Mouse (Mus musculus): ENCODE data around the gene Gm49661. TPM values are rescaled to one million over a fixed set of nuclear protein-coding genes. Genes with fewer than 3 reads are reported as not detected.

Gm49661 gene
- polyA plus RNA-seq (2016; fragmentation: Nextera tagmentation; extraction: Ambion mirVana): not detected in 2 replicates

DNA sequence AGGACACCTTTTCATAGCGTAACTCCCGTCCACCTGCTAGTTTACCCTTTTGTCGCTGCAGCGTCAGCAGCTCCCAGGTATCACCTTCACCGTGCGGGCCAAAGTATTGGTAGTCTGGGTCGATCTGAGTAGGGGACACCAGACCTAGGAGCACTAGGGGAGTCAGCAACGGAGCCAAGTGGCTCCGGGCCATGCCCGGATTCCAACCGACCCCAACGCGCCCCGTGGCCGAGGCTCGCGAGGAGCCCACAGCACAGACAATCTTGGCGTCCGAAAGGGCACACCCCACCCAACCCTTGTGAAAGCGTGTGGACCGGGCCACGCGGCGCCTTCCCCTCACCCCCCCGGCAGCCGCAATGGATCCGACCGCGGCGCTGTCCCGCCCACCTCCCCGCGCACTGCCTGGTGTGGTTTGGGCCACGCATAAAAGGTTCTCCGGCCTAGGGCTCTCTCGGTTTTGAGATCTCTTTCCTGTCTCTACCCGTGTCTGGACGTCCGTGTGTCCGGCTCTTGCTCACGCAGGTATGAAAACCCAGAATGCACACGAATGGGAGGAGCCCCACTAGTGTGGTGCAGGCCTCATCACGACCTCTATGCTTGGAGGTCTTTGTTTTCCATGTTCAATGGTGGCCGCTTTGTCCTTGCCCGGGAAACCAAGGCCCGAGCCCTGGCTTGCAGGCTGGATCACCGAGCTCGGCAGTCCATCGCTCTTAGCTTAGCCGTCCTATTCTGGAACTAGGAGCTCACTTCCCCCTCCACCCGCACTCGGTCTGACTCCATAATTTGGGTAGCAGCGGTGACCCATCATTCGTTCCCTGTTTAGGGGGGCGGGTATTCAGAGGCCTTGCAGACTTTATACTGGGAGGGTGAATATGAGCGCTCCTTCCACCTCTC, at the start of gene Gm49661, which contains the start of the genes Prdx2 and Rnaseh2a:
Gm49661 (minus strand) TSS at position 193 of the 894 bp plus-strand sequence.
Prdx2 (plus strand) TSS at position 347 of the 894 bp plus-strand sequence.
Rnaseh2a (minus strand) TSS at position 527 of the 894 bp plus-strand sequence.
- peak; percentile 87 for DNase-seq (ENCODE audit: low spot score)
- H3K27ac ChIP-seq (replicated peaks): peak within 1 kb of the TSS; percentile 98
- WGBS: under 1% methylated on average over 56 of the region's 56 CpGs
- peaks cover 43% of the 10 kb centered on the region for H3K36me3 ChIP-seq
- no peaks in the 10 kb centered on the region for H3K27me3 ChIP-seq (ENCODE audit: low read depth, poor library complexity, severe bottlenecking)
- peaks cover 58% of the 10 kb centered on the region for H3K4me1 ChIP-seq
- H3K4me3 ChIP-seq: peak within 1 kb of the TSS; percentile 91
- H3K9me3 ChIP-seq (replicated peaks): no peaks in the 10 kb centered on the region

DNA sequence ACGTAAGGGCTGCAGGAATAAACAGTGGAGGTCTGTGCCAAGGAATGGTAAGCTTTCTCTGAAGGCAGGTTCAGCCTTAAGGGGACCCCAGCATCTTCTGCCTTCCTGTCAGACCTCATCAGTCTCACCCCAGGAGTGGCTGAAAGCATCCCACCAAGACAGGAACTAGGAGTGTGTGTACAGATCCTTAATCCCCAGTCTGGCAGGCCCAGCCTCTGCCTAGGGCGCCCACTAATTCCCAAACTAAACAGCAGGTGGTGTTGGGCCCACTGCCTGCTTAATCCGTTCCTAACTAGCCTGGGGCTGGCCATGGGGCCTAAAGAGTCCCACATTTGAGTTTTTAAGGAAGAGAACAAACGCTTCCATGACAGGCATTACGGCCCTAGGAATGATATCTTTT, 48.0 kb upstream of the Gm49661 start:
- H3K27me3 ChIP-seq (ENCODE audit: low read depth, poor library complexity, severe bottlenecking): peaks cover 28% of the 10 kb centered on the region
- no peak overlapping the region for H3K27ac ChIP-seq (replicated peaks)
- DNase-seq (ENCODE audit: low spot score): no peak
- peaks cover 51% of the 10 kb centered on the region for H3K36me3 ChIP-seq
- no peaks in the 10 kb centered on the region for H3K9me3 ChIP-seq (replicated peaks)
- peaks cover 19% of the 10 kb centered on the region for H3K4me1 ChIP-seq
- 31% methylated on average over 5 of the region's 5 CpGs for WGBS
- no peak overlapping the region for H3K4me3 ChIP-seq

DNA sequence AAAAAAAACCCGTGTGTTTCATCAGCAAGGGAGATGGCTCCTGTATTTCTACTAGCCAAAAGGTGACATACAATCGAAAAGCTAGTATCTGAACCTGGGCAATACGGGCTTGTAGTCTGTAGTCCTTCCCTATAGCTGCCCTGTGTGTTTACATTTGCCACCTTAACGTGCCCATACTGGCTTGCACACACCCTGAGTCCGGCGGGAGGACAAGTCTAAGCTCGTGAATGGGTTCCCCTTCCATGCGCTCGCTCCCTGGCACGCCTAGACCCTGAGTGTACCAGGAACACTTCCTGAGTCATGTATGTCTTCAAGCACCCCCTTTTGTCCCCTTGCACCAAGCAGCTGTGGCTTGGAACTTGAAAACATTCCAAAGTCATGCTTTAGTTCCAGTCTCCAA, 47.5 kb upstream of the Gm49661 start:
- Histone ChIP-seq H3K27ac (replicated peaks) (no peak overlapping the region), H3K27me3 (ENCODE audit: low read depth, poor library complexity, severe bottlenecking) (peaks cover 33% of the 10 kb centered on the region), H3K9me3 (replicated peaks) (no peaks in the 10 kb centered on the region), H3K4me3 (no peak overlapping the region), H3K4me1 (peaks cover 19% of the 10 kb centered on the region), H3K36me3 (peaks cover 46% of the 10 kb centered on the region)
- 70% methylated on average over 10 of the region's 10 CpGs for WGBS
- no peak for DNase-seq (ENCODE audit: low spot score)

DNA sequence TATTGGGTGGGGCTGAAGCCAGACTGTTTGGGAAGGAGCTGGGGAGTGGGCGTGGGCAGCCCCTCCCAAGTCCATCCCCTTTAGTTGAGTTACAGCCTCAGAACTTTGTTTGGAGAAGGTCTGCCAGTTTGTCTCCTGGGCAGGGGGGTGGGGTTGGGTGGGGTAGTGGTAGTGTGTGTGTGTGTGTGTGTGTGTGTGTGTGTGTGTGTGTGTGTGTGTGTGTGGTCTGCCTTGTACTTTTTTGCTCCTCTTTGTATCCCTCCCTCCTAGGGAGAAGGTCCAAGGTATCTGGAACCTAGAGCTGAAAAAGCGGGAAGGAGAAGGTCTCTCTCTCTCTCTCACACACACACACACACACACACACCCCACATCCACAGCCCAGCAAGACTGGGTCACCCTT, 45.2 kb upstream of the Gm49661 start, which contains the start of gene Best2:
Best2 (minus strand) TSS at position 101 of the 400 bp plus-strand sequence.
- Histone ChIP-seq H3K9me3 (replicated peaks) (no peaks in the 10 kb centered on the region), H3K4me3 (peak within 1 kb of the TSS; percentile 51), H3K36me3 (peaks cover 23% of the 10 kb centered on the region), H3K27me3 (ENCODE audit: low read depth, poor library complexity, severe bottlenecking) (peaks cover 50% of the 10 kb centered on the region), H3K27ac (replicated peaks) (peak within 1 kb of the TSS; percentile 39; the same call in 1 of the 2 replicates), H3K4me1 (peaks cover 24% of the 10 kb centered on the region)
- no peak for DNase-seq (ENCODE audit: low spot score)
- 65% methylated on average over 2 of the region's 2 CpGs for WGBS

DNA sequence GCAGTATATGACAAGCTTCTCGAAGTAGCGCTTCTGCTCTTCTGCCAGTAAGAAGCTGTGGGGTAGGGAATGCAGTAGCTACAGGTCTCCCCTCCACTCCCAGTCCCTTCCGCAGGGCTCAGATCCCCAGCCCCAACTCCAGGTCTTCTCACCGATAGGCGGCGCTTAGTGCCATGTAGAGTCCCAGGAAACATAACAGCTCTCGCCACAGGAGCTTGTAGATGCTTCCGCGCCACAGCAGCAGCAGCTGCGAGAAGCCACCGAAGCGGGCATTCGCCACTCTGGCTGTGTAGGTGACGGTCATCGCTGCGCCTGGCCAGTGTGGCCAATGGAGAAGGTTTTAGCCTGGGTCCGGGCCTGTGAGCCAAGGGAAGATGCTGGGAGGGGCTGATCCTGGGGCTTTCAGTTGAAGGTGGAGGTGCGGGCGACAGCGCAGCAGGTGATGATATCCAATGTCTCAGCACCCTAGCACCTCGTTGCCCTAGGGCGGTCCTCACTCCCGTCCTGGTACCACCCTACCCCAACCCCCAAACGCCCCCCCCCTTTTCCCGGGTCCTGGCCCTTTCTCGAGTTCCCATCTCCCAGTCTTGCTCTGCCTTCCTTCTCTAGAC, 44.1 kb upstream of the Gm49661 start:
- H3K27me3 ChIP-seq (ENCODE audit: low read depth, poor library complexity, severe bottlenecking): peaks cover 61% of the 10 kb centered on the region
- H3K27ac ChIP-seq (replicated peaks): peak overlapping the region; percentile 39; the same call in 1 of the 2 replicates
- DNase-seq (ENCODE audit: low spot score): peak; percentile 77
- no peaks in the 10 kb centered on the region for H3K9me3 ChIP-seq (replicated peaks)
- 5% methylated on average over 26 of the region's 26 CpGs for WGBS
- H3K4me1 ChIP-seq: peaks cover 24% of the 10 kb centered on the region
- H3K4me3 ChIP-seq: peak overlapping the region; percentile 51
- peaks cover 12% of the 10 kb centered on the region for H3K36me3 ChIP-seq

DNA sequence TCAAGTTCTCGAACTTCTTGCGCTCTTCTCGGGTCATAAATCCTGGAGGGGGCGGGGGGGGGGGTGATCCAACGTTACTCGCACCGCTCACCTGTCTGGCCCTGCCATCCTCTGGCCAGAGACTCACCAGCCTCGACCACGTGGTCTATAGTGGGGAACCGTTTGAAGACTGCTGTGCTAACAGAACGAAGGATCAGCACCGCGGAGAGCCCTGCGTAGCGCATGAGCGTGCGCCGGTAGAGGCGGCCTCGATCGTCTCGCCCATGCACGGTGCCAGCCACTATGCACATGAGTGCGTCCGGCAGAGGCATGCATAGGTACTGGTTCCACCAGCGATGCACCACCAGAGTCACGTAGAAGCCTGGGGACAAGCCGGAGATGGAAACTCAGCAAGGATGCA, 42.0 kb upstream of the Gm49661 start:
- H3K4me3 ChIP-seq: peak overlapping the region; percentile 21
- DNase-seq (ENCODE audit: low spot score): no peak
- H3K4me1 ChIP-seq: peaks cover 12% of the 10 kb centered on the region
- no peaks in the 10 kb centered on the region for H3K9me3 ChIP-seq (replicated peaks)
- WGBS: 13% methylated on average over 28 of the region's 28 CpGs
- peaks cover 77% of the 10 kb centered on the region for H3K27me3 ChIP-seq (ENCODE audit: low read depth, poor library complexity, severe bottlenecking)
- H3K27ac ChIP-seq (replicated peaks): no peak overlapping the region
- H3K36me3 ChIP-seq: no peaks in the 10 kb centered on the region

DNA sequence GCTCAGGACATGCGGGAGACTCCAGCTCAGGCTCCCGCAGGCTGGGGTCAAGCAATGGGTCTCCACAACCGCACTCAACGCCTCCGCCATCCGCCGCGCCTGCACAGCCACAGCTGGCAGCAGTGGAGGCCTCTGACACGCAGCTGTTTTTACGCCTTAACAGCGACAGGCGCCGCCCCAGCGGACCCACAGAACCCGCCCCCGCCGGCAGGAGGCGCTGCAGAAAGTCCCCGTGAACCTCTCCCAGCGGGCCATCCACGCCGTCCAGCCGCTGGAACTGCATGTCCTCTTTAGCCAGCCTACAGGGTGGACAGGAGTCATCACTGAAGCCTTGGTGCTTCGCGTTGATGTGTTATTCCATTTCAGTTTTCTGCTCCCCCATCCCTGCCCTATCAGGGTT, 38.5 kb upstream of the Gm49661 start:
- H3K36me3 ChIP-seq: no peaks in the 10 kb centered on the region
- DNase-seq (ENCODE audit: low spot score): no peak
- H3K4me1 ChIP-seq: peaks cover 4% of the 10 kb centered on the region
- peaks cover 54% of the 10 kb centered on the region for H3K27me3 ChIP-seq (ENCODE audit: low read depth, poor library complexity, severe bottlenecking)
- H3K4me3 ChIP-seq: no peak overlapping the region
- no peaks in the 10 kb centered on the region for H3K9me3 ChIP-seq (replicated peaks)
- WGBS: 14% methylated on average over 25 of the region's 25 CpGs
- no peak overlapping the region for H3K27ac ChIP-seq (replicated peaks)

DNA sequence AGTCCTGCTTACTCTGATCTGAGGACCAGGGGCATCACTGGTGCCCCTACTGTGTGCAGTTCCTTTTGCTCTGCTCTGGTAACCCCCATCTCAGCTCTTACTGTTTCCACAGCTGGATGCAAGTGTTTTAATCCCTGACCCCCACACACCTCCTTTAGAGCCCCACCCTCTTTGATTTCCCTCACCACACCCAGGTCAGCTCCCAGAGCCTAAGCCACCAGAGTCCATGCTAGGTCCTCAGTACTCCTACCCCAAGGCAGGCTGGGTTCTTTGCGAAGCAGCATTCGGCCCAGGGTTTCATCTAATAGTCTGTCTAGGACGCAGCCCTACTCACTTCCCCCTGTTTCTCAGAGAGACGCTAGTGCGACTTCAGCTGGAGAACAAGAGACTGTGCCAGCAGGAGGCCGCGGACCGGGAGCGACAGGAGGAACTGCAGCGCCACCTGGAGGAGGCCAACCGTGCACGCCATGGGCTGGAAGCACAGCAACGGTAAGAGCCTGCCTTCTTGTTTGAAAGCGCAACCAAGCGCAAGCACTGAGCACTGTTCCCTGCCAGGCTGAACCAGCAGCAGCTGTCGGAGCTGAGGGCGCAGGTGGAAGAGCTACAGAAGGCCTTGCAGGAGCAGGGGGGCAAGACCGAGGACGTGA, 28.5 kb upstream of the Gm49661 start:
- peak overlapping the region; percentile 41 for H3K4me3 ChIP-seq

DNA sequence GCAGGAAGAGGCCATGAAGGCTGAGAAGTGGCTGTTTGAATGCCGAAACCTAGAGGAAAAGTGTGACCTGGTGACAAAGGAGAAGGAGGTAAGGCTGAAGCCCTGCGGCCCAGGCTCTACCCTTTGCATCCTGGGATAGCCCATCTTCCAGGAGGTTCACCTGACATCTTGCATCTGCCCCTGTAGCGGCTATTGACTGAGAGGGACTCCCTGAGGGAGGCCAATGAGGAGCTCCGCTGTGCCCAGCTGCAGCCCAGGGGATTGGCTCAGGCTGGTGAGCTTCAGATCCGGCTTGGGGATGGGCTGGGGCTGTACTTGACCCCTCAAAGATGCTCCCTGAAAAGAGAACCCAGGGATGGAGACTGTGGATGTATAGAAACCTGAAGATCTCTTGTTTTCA, 27.7 kb upstream of the Gm49661 start:
- 64% methylated on average over 5 of the region's 5 CpGs for WGBS
- Histone ChIP-seq H3K4me3 (no peak overlapping the region), H3K27me3 (ENCODE audit: low read depth, poor library complexity, severe bottlenecking) (peaks cover 41% of the 10 kb centered on the region), H3K4me1 (peaks cover 19% of the 10 kb centered on the region), H3K36me3 (no peaks in the 10 kb centered on the region), H3K27ac (replicated peaks) (no peak overlapping the region), H3K9me3 (replicated peaks) (no peaks in the 10 kb centered on the region)
- no peak for DNase-seq (ENCODE audit: low spot score)

More for the DNA sequence above, 28.5 kb upstream of the Gm49661 start:
- no peaks in the 10 kb centered on the region for H3K9me3 ChIP-seq (replicated peaks)
- peak overlapping the region; percentile 77 for H3K27ac ChIP-seq (replicated peaks)
- DNase-seq (ENCODE audit: low spot score): peak; percentile 90
- H3K4me1 ChIP-seq: peaks cover 19% of the 10 kb centered on the region
- no peaks in the 10 kb centered on the region for H3K36me3 ChIP-seq
- peaks cover 37% of the 10 kb centered on the region for H3K27me3 ChIP-seq (ENCODE audit: low read depth, poor library complexity, severe bottlenecking)
- 4% methylated on average over 19 of the region's 19 CpGs for WGBS

DNA sequence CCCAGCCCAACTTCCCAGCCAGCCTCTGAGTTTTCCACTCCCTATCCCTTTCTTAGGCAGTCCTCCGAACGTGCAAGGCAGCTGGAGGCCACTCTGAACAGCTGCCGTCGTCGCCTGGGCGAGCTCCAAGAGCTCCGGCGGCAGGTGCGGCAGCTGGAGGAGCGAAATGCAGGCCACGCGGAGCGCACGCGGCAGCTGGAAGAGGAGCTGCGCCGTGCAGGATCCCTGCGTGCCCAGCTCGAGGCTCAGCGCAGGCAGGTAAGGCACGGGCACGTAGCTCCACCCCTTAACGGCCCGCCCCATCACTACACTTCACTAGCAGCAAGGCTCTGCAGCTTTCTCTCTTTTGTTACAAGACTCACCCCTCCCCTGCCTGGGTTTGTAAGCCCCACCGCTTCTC, 26.4 kb upstream of the Gm49661 start:
- Histone ChIP-seq H3K27me3 (ENCODE audit: low read depth, poor library complexity, severe bottlenecking) (peaks cover 49% of the 10 kb centered on the region), H3K9me3 (replicated peaks) (no peaks in the 10 kb centered on the region), H3K27ac (replicated peaks) (no peak overlapping the region), H3K36me3 (no peaks in the 10 kb centered on the region), H3K4me3 (peak overlapping the region; percentile 2; the same call in 1 of the 2 replicates), H3K4me1 (peaks cover 26% of the 10 kb centered on the region)
- DNase-seq (ENCODE audit: low spot score): no peak
- WGBS: 26% methylated on average over 25 of the region's 25 CpGs

GRCm38 (mm10) chr8:84994375-84994774, 25.1 kb upstream of the Gm49661 start:
- Histone ChIP-seq H3K4me3 (no peak overlapping the region), H3K27me3 (ENCODE audit: low read depth, poor library complexity, severe bottlenecking) (peaks cover 49% of the 10 kb centered on the region), H3K4me1 (peaks cover 37% of the 10 kb centered on the region), H3K9me3 (replicated peaks) (no peaks in the 10 kb centered on the region), H3K27ac (replicated peaks) (no peak overlapping the region), H3K36me3 (no peaks in the 10 kb centered on the region)
- WGBS: 96% methylated on average over 9 of the region's 9 CpGs
- no peak for DNase-seq (ENCODE audit: low spot score)

DNA sequence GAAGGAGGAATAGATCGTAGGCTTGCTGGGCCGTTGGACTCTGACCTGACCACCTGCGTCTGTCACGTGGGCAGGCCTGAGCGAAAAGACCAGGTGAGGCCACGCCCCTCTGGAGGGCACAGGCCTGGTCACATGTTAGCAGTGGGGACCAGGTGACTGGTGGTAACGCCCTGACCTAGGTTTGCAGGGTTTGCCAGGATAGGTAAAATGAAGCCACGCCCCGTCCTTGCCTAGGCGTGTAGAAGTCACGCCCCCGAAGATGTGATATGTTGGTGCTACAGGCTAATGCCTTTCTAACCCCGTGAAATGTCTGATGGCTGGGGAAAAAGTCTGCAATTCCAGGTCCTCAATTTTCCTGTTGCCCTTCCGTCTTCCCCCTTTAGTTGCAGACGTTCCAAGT, 21.6 kb upstream of the Gm49661 start:
- no peak for DNase-seq (ENCODE audit: low spot score)
- H3K4me3 ChIP-seq: peak overlapping the region; percentile 72
- H3K27me3 ChIP-seq (ENCODE audit: low read depth, poor library complexity, severe bottlenecking): peaks cover 64% of the 10 kb centered on the region
- no peaks in the 10 kb centered on the region for H3K36me3 ChIP-seq
- H3K27ac ChIP-seq (replicated peaks): peak overlapping the region; percentile 88
- peaks cover 34% of the 10 kb centered on the region for H3K4me1 ChIP-seq
- H3K9me3 ChIP-seq (replicated peaks): no peaks in the 10 kb centered on the region
- WGBS: 2% methylated on average over 15 of the region's 15 CpGs

Measured in midbrain, embryonic 10.5 days (tissue).